Mouse (Mus musculus) cortical plate, adult 2 months (tissue): ENCODE results near the gene Sdhb. TPM values are rescaled to one million over a fixed set of nuclear protein-coding genes. Genes with fewer than 3 reads are reported as not detected.
A peak's percentile ranks its signal among the peaks of the same experiment; 100 is the strongest.

ENCODE experiments used
- H3K27ac ChIP-seq: fragments of 200-500 bp; 2 replicates; pipeline ENCODE4 v1.5.1; 2012; ENCODE audit warnings: low read length, control low read depth, inconsistent platforms; ENCODE audit not compliant: insufficient read depth
- H3K4me1 ChIP-seq: fragments of 200-500 bp; 2 replicates; pipeline ENCODE4 v1.6.1; 2011; ENCODE audit warnings: low read length; ENCODE audit not compliant: control insufficient read depth, insufficient read depth
- H3K4me3 ChIP-seq: fragments of 200-500 bp; 2 replicates; pipeline ENCODE4 v1.5.1; 2011; ENCODE audit warnings: mild to moderate bottlenecking, low read length, control low read depth; ENCODE audit not compliant: insufficient read depth
- CTCF ChIP-seq: fragments of 200-500 bp; IDR thresholded peaks from 2 replicates; pipeline ENCODE4 v1.5.1; 2011; ENCODE audit warnings: mild to moderate bottlenecking, control low read depth, low read length; ENCODE audit not compliant: insufficient read depth; ENCODE audit errors: extremely low read depth
- POLR2A ChIP-seq: fragments of 200-500 bp; IDR thresholded peaks from 2 replicates; pipeline ENCODE4 v1.6.1; 2011; ENCODE audit warnings: mild to moderate bottlenecking, low read length, control low read depth; ENCODE audit not compliant: insufficient read depth; ENCODE audit errors: extremely low read depth
- polyA plus RNA-seq: library from polyadenylated mRNA; depleted of rRNA; stranded (reverse); fragments of >200 nt; gene quantifications from 2 replicates; pipeline ENCODE4 v1.2.3, GENCODE M21; 2012

Gene Sdhb
- polyA plus RNA-seq, 1 experiment = 276 TPM

- TF ChIP-seq CTCF = no peak
- TF ChIP-seq POLR2A = no peak
- no peak overlapping the region for H3K27ac ChIP-seq
Measured at GRCm38 (mm10) chr4:140959128-140959679, 1.8 kb upstream of the Sdhb start.

GRCm38 (mm10) chr4:140959715-140960479 is 1.1 kb upstream of the Sdhb start:
- Histone ChIP-seq H3K27ac (no peak overlapping the region), H3K4me3 (no peak overlapping the region; the same call in 1 of the 2 replicates), H3K4me1 (peaks cover 11% of the 10 kb centered on the region)
- TF ChIP-seq POLR2A (no peak), CTCF (no peak)

More at GRCm38 (mm10) chr4:140959128-140959679, 1.8 kb upstream of the Sdhb start:
- Histone ChIP-seq H3K4me3 (no peak overlapping the region), H3K4me1 (peaks cover 9% of the 10 kb centered on the region)

GRCm38 (mm10) chr4:140961467-140962206 is 634 bp downstream of the Sdhb start:
- peaks cover 11% of the 10 kb centered on the region for H3K4me1 ChIP-seq

DNA sequence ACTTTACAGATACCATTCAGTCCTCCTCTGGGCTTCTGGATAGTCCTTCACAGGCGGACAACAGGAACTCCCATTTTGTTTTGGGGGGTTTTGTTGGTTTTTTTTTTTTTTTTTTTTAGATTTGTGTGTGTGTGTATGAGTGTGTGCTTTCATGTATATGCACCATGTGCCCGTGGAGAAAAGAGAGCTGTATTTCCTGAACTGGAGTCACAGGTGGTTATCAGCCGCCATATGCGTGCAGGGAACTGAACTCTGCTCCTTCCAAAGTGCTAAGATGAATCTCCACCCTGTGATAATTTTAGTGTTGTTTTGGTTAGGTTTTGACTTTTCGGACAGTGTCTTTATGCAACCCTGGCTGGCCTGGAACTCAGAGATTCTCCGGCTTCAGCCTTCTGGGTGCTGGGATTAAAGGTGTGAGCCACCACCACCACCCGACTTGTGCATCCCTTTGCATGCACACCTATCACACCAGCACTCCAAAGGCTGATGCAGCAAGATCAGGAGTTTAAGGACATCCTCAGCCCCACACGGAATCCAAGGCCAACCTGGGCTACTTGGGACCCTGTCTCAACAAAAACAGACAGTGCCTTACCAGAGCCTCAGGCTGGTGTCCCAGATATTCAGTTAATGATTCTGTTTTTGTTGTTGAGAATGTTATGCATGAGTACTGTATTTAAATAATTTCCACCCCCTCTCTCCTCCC is 1.4 kb downstream of the Sdhb start:
- Histone ChIP-seq H3K4me1 (peaks cover 9% of the 10 kb centered on the region), H3K27ac (peak overlapping the region; percentile 92; the same call in 1 of the 2 replicates), H3K4me3 (peak overlapping the region; percentile 84)
- no peak for TF ChIP-seq CTCF
- TF ChIP-seq POLR2A = no peak

More at GRCm38 (mm10) chr4:140961467-140962206, 634 bp downstream of the Sdhb start:
- Histone ChIP-seq H3K27ac (peak overlapping the region; percentile 92), H3K4me3 (peak overlapping the region; percentile 84)
- TF ChIP-seq POLR2A = no peak
- TF ChIP-seq CTCF = no peak

- Histone ChIP-seq H3K4me1 (peaks cover 9% of the 10 kb centered on the region), H3K27ac (no peak overlapping the region), H3K4me3 (peak overlapping the region; percentile 84; the same call in 1 of the 2 replicates)
- TF ChIP-seq CTCF (no peak), POLR2A (no peak)
Measured at GRCm38 (mm10) chr4:140962950-140963349, 1.9 kb downstream of the Sdhb start.

GRCm38 (mm10) chr4:140963941-140964597 is 3.1 kb downstream of the Sdhb start:
- Histone ChIP-seq H3K4me3 (no peak overlapping the region), H3K27ac (no peak overlapping the region), H3K4me1 (peaks cover 9% of the 10 kb centered on the region)
- TF ChIP-seq POLR2A (no peak), CTCF (no peak)

- Histone ChIP-seq H3K27ac (no peak overlapping the region), H3K4me3 (no peak overlapping the region), H3K4me1 (peaks cover 9% of the 10 kb centered on the region)
- TF ChIP-seq POLR2A (no peak), CTCF (peak; percentile 83)
Measured at GRCm38 (mm10) chr4:140964620-140965019, 3.6 kb downstream of the Sdhb start.

DNA sequence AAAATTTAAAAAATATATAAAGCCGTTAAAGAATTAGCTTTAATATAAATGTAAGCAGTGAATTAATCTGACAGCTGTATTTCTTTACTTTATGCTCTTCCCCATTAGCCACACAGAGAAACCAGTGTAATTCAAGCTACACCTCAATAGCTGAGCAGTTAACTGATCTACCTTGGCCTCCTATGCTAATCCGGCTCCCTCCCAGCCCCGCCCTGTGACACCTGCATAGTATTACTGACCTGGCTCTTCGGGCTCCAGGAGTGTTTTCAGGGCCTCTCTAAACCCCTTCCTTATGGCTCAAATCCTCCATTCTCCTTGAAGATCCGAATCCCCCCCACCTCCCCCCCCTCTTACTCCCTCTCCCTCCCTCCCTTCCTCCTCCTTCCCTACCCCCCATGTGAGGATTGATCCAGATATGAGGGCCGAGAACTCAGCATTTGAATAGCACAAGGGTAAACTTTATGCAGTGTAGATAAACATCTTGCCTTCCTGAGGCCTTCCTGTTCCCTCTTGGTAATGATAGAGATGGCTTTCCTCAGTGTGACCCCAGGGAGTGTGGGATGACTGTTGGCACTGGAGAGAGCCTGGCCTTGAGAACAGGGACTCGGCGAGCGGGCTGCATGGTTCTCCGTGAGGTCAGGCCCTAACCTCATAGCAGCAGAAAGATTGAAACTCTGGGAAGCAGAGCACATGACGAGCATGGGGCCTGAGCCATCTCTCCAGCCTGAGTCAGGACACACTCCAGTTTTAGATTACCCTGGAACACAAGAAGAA is 6.6 kb downstream of the Sdhb start:
- peaks cover 5% of the 10 kb centered on the region for H3K4me1 ChIP-seq
- H3K4me3 ChIP-seq = no peak overlapping the region
- TF ChIP-seq CTCF (no peak), POLR2A (no peak)
- no peak overlapping the region for H3K27ac ChIP-seq

DNA sequence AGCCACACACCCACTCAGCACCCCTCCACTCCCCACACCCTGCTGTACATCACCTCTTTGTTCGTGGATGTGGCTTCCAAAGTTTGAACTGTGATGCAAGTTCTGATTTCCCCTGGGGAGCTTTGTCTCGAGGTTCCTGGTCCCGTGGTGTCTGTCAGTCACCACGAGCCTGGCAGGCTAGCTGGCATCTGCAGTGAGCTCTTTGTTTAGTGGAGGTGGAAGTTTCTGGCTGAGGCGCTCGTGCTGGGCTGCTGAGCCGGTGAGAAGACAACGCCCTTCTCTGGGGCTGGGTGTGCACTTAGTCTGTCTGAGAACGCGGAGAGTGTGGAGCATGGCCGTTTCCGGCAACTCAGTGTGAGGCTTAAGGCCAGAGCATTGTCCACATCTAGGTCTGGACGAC is 10.7 kb downstream of the Sdhb start:
- H3K4me1 ChIP-seq = no peaks in the 10 kb centered on the region
- no peak for TF ChIP-seq POLR2A
- TF ChIP-seq CTCF = no peak
- H3K27ac ChIP-seq = no peak overlapping the region
- H3K4me3 ChIP-seq = no peak overlapping the region
